Mouse (Mus musculus) embryonic fibroblast, embryonic 13.5 days (primary cell): Measurements from ENCODE around the gene Gm36245. TPM values are rescaled to one million over a fixed set of nuclear protein-coding genes. Genes with fewer than 3 reads are reported as not detected.
"Not testable (repeated sequence)": the region's sequence is repeated elsewhere in the genome, so short reads cannot be mapped to it uniquely, and the experiment has no call there.

Experiments
- H3K27ac ChIP-seq: 2 replicates; pipeline ENCODE4 v1.5.1; 2012; ENCODE audit warnings: low read length, control low read depth, inconsistent platforms; ENCODE audit not compliant: insufficient read depth
- H3K4me1 ChIP-seq: 2 replicates; pipeline ENCODE4 v1.6.1; 2011; ENCODE audit warnings: low read length; ENCODE audit not compliant: control insufficient read depth, insufficient read depth
- H3K4me3 ChIP-seq: 2 replicates; pipeline ENCODE4 v1.5.1; 2011; ENCODE audit warnings: mild to moderate bottlenecking, control low read depth, low read length; ENCODE audit not compliant: insufficient read depth
- CTCF ChIP-seq: IDR thresholded peaks from 2 replicates; pipeline ENCODE4 v1.5.1; 2011; ENCODE audit warnings: mild to moderate bottlenecking, control low read depth, low read length, moderate library complexity, borderline replicate concordance; ENCODE audit not compliant: insufficient read depth
- POLR2A ChIP-seq: IDR thresholded peaks from 2 replicates; pipeline ENCODE4 v1.6.1; 2011; ENCODE audit warnings: low read depth, mild to moderate bottlenecking, control low read depth, low read length, moderate library complexity
- polyA plus RNA-seq: library from polyadenylated mRNA; stranded (reverse); fragments of >200 nt; gene quantifications from 2 replicates; pipeline ENCODE4 v1.2.4, GENCODE M21; 2011; ENCODE audit warnings: low read depth; ENCODE audit not compliant: missing spikeins, insufficient read length

The Gm36245 gene
- polyA plus RNA-seq, 1 experiment: not detected

- TF ChIP-seq CTCF (no peak), POLR2A (no peak)
- Histone ChIP-seq H3K4me1 (no peaks in the 10 kb centered on the region), H3K4me3 (no peak within 1 kb of the TSS), H3K27ac (no peak within 1 kb of the TSS)
These were observed 3.1 kb upstream of the Gm36245 start, which contains the start of gene Apol10b for GRCm38 (mm10) chr15:77595961-77596360. Apol10b (minus strand) TSS chr15:77596125.

DNA sequence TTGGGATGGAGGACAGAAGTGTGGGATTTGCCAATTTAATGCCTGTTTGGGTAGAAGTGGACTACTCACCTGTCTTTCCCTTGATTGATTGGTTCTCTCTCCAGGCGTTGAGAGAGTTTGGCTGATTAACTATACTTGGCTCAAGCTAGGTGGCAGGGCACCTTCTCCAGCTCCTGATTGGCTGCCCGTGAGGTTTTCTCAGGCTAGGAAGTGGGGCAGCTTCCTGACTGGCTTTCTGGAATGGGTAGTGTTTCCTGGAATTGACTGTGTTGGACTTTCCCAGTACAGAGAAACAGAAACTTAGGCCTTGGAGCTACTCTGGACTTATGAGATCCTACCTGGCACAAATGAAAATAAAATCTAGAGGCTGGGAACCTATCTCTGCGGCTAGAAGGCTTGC lies 629 bp upstream of the Gm36245 start:
- no peak overlapping the region for H3K27ac ChIP-seq
- H3K4me1 ChIP-seq: no peaks in the 10 kb centered on the region
- no peak overlapping the region for H3K4me3 ChIP-seq
- TF ChIP-seq CTCF (no peak), POLR2A (no peak)

GRCm38 (mm10) chr15:77606069-77606468 lies 7.0 kb downstream of the Gm36245 start:
- H3K27ac ChIP-seq: no peak overlapping the region
- H3K4me1 ChIP-seq: no peaks in the 10 kb centered on the region
- TF ChIP-seq POLR2A (no peak), CTCF (no peak)
- no peak overlapping the region for H3K4me3 ChIP-seq

- no peak overlapping the region for H3K27ac ChIP-seq
- no peaks in the 10 kb centered on the region for H3K4me1 ChIP-seq
- TF ChIP-seq CTCF (no peak), POLR2A (no peak)
These were observed 25.7 kb downstream of the Gm36245 start for GRCm38 (mm10) chr15:77624710-77625109.

DNA sequence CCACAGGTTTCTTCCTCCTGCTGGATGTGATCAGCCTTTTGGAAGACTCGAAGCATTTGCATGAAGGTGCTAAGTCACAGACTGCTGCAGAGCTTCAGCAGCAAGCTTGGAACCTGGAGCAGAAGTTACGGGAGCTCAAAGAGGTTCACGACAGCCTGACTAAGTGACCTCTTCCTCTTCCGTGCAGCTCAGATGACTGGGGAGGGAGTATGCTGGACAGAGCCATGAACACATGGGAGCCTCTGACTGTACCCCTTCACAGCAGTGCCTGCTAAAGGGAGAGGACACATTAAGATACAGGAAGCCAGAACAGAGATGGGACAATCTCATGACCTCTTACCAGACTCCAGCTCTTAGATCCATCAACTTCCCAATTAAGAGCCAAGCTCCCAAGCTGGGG lies 27.4 kb downstream of the Gm36245 start:
- H3K27ac ChIP-seq, H3K4me1 ChIP-seq, H3K4me3 ChIP-seq: not testable (repeated sequence)

More at GRCm38 (mm10) chr15:77624710-77625109, 25.7 kb downstream of the Gm36245 start:
- H3K4me3 ChIP-seq: no peak overlapping the region

DNA sequence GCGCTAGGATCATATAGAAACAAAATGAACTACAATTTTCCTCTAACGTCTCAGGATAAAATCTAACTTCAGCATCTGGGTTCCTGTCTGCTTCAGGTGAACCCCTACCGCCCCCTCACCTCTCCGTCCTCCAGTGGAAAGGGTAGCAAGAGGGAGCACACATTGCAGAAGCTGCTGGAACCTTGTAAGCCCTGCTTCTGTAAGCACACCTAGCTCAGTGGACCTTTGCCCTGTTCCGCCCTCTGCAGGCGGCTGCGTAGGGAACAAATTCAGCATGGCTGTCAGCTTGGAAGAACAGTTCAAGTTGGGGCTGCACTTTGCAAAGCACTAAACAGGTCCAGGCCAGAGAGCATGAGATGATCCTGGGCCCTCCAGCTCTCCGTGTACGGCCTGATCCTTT lies 29.6 kb downstream of the Gm36245 start:
- H3K4me3 ChIP-seq, H3K4me1 ChIP-seq, H3K27ac ChIP-seq: not testable (repeated sequence)

DNA sequence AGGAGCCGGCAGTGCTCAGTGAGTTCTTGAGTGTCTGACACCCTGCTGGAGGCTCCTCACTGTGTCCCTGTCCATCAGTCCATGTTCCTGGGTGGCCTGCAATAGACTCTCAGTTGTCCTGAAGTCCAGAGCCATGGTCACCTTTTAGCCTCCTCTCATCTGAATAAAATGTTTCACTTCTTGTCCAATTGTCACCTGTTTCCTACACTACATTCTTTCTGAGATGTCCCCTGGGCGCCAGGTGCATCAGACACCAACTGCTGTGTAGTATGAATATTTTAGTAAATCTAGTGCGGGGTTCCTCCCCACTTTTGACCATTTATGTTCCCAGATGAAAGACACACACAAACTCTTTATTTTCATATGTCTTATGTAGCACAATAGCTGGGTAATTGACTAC lies 30.8 kb downstream of the Gm36245 start:
- H3K4me3 ChIP-seq, H3K4me1 ChIP-seq, H3K27ac ChIP-seq: not testable (repeated sequence)

- not testable (repeated sequence) for H3K27ac ChIP-seq, H3K4me3 ChIP-seq, H3K4me1 ChIP-seq
These were observed 44.1 kb downstream of the Gm36245 start, which contains the start of gene Apol11b for GRCm38 (mm10) chr15:77643176-77643575. Apol11b (minus strand) TSS chr15:77643286.

DNA sequence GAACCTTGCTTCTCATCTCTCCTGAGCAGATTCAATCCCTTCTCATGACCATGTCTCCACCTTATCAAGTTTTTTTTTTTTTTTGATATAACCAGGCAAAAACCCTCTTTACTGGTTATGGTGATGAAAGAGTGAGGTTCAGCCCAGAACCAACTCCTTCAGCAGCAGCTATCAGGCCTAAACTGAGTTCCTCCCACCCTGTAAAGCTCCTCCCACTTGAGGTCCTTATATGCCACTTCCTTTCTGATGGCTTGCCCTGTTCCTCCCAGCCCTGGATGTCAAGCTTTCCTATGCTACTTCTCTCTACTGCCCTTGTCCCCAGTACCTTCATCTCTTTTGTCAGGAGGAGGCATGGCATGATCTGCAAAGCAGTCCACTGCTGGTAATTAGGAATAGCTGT lies 52.1 kb downstream of the Gm36245 start:
- H3K4me1 ChIP-seq, H3K27ac ChIP-seq, H3K4me3 ChIP-seq: not testable (repeated sequence)

Other genes with a start within 250 kb of the Gm36245 start
- gene Apol7a, start 200.1 kb upstream of the Gm36245 start, polyA plus RNA-seq: 0.76 and 1.3 TPM in 2 replicates
- 3.9 and 5.5 TPM in 2 replicates for gene Apol9a, start 188.1 kb upstream of the Gm36245 start, polyA plus RNA-seq
- gene Apol7b, start 151.8 kb upstream of the Gm36245 start, polyA plus RNA-seq: not detected in 2 replicates
- gene Apol10a, start 122.2 kb upstream of the Gm36245 start, polyA plus RNA-seq: not detected in 2 replicates
- not detected in 2 replicates for gene Apol11a, start 91.0 kb upstream of the Gm36245 start, polyA plus RNA-seq
- gene Apol7c, start 65.9 kb upstream of the Gm36245 start, polyA plus RNA-seq: not detected in 2 replicates
- gene 1700025B11Rik, start 37.4 kb upstream of the Gm36245 start, polyA plus RNA-seq: not detected in 2 replicates
- gene Apol10b, start 3.1 kb upstream of the Gm36245 start, polyA plus RNA-seq: 0.30 and 0.48 TPM in 2 replicates
- not detected in 2 replicates for gene Apol11b, start 44.0 kb downstream of the Gm36245 start, polyA plus RNA-seq
- not detected in 2 replicates for gene Apol7e, start 99.6 kb downstream of the Gm36245 start, polyA plus RNA-seq
- 0.46 and 1.3 TPM in 2 replicates for gene Apol9b, start 129.8 kb downstream of the Gm36245 start, polyA plus RNA-seq
- gene Apol8, start 157.7 kb downstream of the Gm36245 start, polyA plus RNA-seq: 0.58 and 2.6 TPM in 2 replicates
- gene Myh9, start 242.9 kb downstream of the Gm36245 start, polyA plus RNA-seq: 718 and 1,071 TPM in 2 replicates